24 mouse cellular contexts compared by ENCODE assay signal in the genomic region with DNA sequence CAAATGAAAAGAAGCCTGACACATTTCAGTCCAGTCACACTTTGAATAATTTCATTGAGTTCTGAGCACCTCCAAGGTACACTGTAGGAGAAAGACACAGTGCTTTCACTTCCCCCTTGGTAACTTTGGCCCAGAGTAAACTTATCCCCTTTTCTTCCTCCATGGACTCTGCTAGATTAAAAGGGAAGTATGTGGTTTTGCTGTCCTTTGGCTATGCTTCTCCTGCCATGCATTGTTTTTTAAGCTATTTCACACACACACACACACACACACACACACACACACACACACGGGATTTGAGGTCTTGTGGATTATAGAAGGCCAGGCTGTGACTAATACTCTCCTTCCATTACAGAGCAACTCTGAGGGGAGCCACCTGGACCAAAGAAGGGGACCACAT. TPM values are rescaled to one million over a fixed set of nuclear protein-coding genes. Genes with fewer than 3 reads are reported as not detected.
DNase-seq lines count a peak whose midpoint lies in the region; ATAC-seq and TF ChIP-seq lines count a peak whose summit lies in the region.
"Had no signal": no experiment of that assay in that cellular context is flagged by ENCODE, and none has a peak within 500 bp of the region (broad histone marks: within the 10 kb centered on the region; RNA-seq: fewer than 3 reads in every experiment).

No protein-coding gene starts in this region.

- ATAC-seq in liver, embryonic 12.5 days = no peak
- peak; percentile 75 for ATAC-seq in common myeloid progenitor, adult 5-6 weeks (replicated peaks; ENCODE audit: low read depth, poor library complexity, severe bottlenecking)
- ATAC-seq in neutrophil, adult 5-6 weeks (ENCODE audit: extremely low read depth, insufficient number of reproducible peaks, low FRiP score, poor library complexity, severe bottlenecking) = peak; percentile 36; the same call in 1 of the 2 replicates
- ATAC-seq: hindbrain, postnatal 0 days had no signal

- no peak for TF ChIP-seq CTCF in liver, adult 2 months (IDR thresholded peaks at IDR 0.05; ENCODE audit: low read depth, low read length)
- no peak for TF ChIP-seq CTCF in CH12.LX (conservative IDR thresholded peaks at IDR 0.05 in 1 of 2, IDR thresholded peaks at IDR 0.05 in 1 of 2; ENCODE audit: low read depth in 2 of 2, low read length in 2 of 2)

- in situ Hi-C loops in CH12.LX (cut with MboI; ENCODE audit: low pct_ligation_motif_present, low pct_unique_long_range_greater_than_20kb, low sequenced_read_pairs) = loop anchor here (10.0 to 25.0 kb wide), 2 partner anchors 337 to 894 kb away; a partner anchor contains a TSS

- H3K79me2 ChIP-seq in liver, adult 2 months (ENCODE audit: control insufficient read depth, insufficient read depth, low read length) = no peaks in the 10 kb centered on the region
- H3K79me2 ChIP-seq in CH12.LX (replicated peaks; ENCODE audit: control insufficient read depth, extremely low read depth, insufficient read depth, poor library complexity, severe bottlenecking) = no peaks in the 10 kb centered on the region

- WGBS in liver, adult 2 months = 72% methylated on average over 1 of the region's 1 CpGs
- 27% methylated on average over 1 of the region's 1 CpGs for WGBS in liver, embryonic 12.5 days (ENCODE audit: insufficient replicate concordance)

- H3K36me3 ChIP-seq in liver, adult 2 months (ENCODE audit: control insufficient read depth, insufficient read depth, low read length) = peaks cover 28% of the 10 kb centered on the region
- peaks cover 32% of the 10 kb centered on the region for H3K36me3 ChIP-seq in liver, embryonic 12.5 days
- peaks cover 18 to 28% of the 10 kb centered on the region in 2 experiments for H3K36me3 ChIP-seq in CH12.LX (replicated peaks in 1 of 2; ENCODE audit: control insufficient read depth in 1 of 2, insufficient read depth in 1 of 2, low read length in 1 of 2)

- no peaks in the 10 kb centered on the region for H3K4me1 ChIP-seq in liver, adult 2 months (ENCODE audit: control insufficient read depth, insufficient read depth, low read length)
- no peaks in the 10 kb centered on the region for H3K4me1 ChIP-seq in liver, embryonic 12.5 days
- peaks cover 4 to 21% of the 10 kb centered on the region in 2 experiments; a peak in 3 of 4 replicates for H3K4me1 ChIP-seq in CH12.LX (ENCODE audit: control insufficient read depth in 1 of 2, insufficient read depth in 2 of 2)
- H3K4me1 ChIP-seq: forebrain, embryonic 10.5 days; limb, embryonic 12.5 days had no signal

- no peak overlapping the region for H3K4me2 ChIP-seq in liver, embryonic 12.5 days
- H3K4me2 ChIP-seq in CH12.LX (ENCODE audit: insufficient read depth, low read depth, poor library complexity, severe bottlenecking) = 0 out of 2 replicates have a peak overlapping the region, but pooled peaks have one; percentile 4
- H3K4me2 ChIP-seq: heart, embryonic 11.5 days; limb, embryonic 12.5 days had no signal

- peak; percentile 30 for DNase-seq in liver, adult 2 months (ENCODE audit: extremely low read depth, low read depth, low spot score)
- DNase-seq in CH12.LX (ENCODE audit: extremely low read depth) = peak; percentile 63
- no peak for DNase-seq in right cerebral cortex, adult 2 months (ENCODE audit: low spot score in 2 of 2)
- no peak for DNase-seq in layer of hippocampus, postnatal 10 days (ENCODE audit: low spot score in 2 of 2)
- DNase-seq: adrenal gland, postnatal 10 days; cerebellum, adult 11-12 months; gastrocnemius, adult 2 months; heart, postnatal 36 days; kidney, adult 11 months; right cerebral cortex, postnatal 4 days had no signal

- no peak for TF ChIP-seq POLR2A in liver, adult 2 months (IDR thresholded peaks at IDR 0.05; ENCODE audit: extremely low read depth, insufficient read depth, low read length)
- TF ChIP-seq POLR2A in CH12.LX (IDR thresholded peaks at IDR 0.05; ENCODE audit: low read depth, low read length) = no peak

- no peak overlapping the region for H3K27ac ChIP-seq in liver, adult 2 months (replicated peaks; ENCODE audit: insufficient read depth, low read depth, low read length)
- H3K27ac ChIP-seq in liver, embryonic 12.5 days = no peak overlapping the region
- H3K27ac ChIP-seq in CH12.LX (ENCODE audit: insufficient read depth, low read depth) = no peak overlapping the region
- H3K27ac ChIP-seq: forebrain, embryonic 10.5 days; gastrocnemius, adult 2 months; hindbrain, postnatal 0 days; kidney, postnatal 0 days; layer of hippocampus, adult 2 months; limb, embryonic 12.5 days had no signal

- H3K27me3 ChIP-seq in liver, adult 2 months (ENCODE audit: control insufficient read depth, insufficient read depth, low read length) = no peaks in the 10 kb centered on the region
- no peaks in the 10 kb centered on the region for H3K27me3 ChIP-seq in liver, embryonic 12.5 days (replicated peaks)
- no peaks in the 10 kb centered on the region for H3K27me3 ChIP-seq in CH12.LX (replicated peaks)
- H3K27me3 ChIP-seq: limb, embryonic 12.5 days had no signal

- TF ChIP-seq EP300 in CH12.LX (IDR thresholded peaks at IDR 0.05; ENCODE audit: low read length) = peak; percentile 91

- TF ChIP-seq RAD21 in CH12.LX (IDR thresholded peaks at IDR 0.05; ENCODE audit: low read depth, low read length) = no peak

- peaks cover 5% of the 10 kb centered on the region for H3K9me3 ChIP-seq in liver, embryonic 12.5 days (replicated peaks)
- peaks cover 5% of the 10 kb centered on the region for H3K9me3 ChIP-seq in CH12.LX (replicated peaks; ENCODE audit: low read length)

- H3K9ac ChIP-seq in liver, adult 2 months (ENCODE audit: low read depth, low read length) = no peak overlapping the region
- no peak overlapping the region for H3K9ac ChIP-seq in liver, embryonic 12.5 days
- H3K9ac ChIP-seq in CH12.LX (ENCODE audit: insufficient read depth, low read depth) = no peak overlapping the region
- H3K9ac ChIP-seq: limb, embryonic 12.5 days had no signal

- no peak overlapping the region for H3K4me3 ChIP-seq in liver, adult 2 months (ENCODE audit: insufficient read depth, low read depth, low read length)
- H3K4me3 ChIP-seq in liver, embryonic 12.5 days = no peak overlapping the region
- H3K4me3 ChIP-seq in CH12.LX (replicated peaks in 1 of 3; ENCODE audit: low read depth in 2 of 3, low read length in 2 of 3, poor library complexity in 1 of 3) = no peak overlapping the region
- H3K4me3 ChIP-seq: forebrain, embryonic 10.5 days; gastrocnemius, adult 2 months; layer of hippocampus, adult 2 months; limb, embryonic 12.5 days had no signal

- dilution Hi-C loops in CH12.LX (cut with MboI; ENCODE audit: extremely low pct_ligation_motif_present, extremely low pct_unique_long_range_greater_than_20kb, low sequenced_read_pairs) = no loop called here

TF ChIP-seq in CH12.LX, 34 proteins besides CTCF, POLR2A, EP300 and RAD21 (continues in another document):
- TF ChIP-seq MAX (IDR thresholded peaks at IDR 0.05; ENCODE audit: low read length) (0 out of 2 replicates have a peak, but pooled peaks have one; percentile 30), ELF1 (IDR thresholded peaks at IDR 0.05; ENCODE audit: low read depth, low read length) (0 out of 2 replicates have a peak, but pooled peaks have one; percentile 23), MEF2A (IDR thresholded peaks at IDR 0.05; ENCODE audit: borderline replicate concordance, low read depth, low read length) (no peak), KAT2A (IDR thresholded peaks at IDR 0.05; ENCODE audit: insufficient replicate concordance, low read length) (no peak), BHLHE40 (IDR thresholded peaks at IDR 0.05; ENCODE audit: low read depth, low read length) (peak; percentile 68), IRF4 (IDR thresholded peaks at IDR 0.05; ENCODE audit: low read depth, low read length) (peak; percentile 90), PAX5 (IDR thresholded peaks at IDR 0.05; ENCODE audit: low read length) (no peak)

RNA-seq across cellular contexts. Expression of a gene that starts 3.3 kb away (rescaled TPM):
- 1.5 and 3.0 TPM in 2 replicates for total RNA-seq in liver, adult 2 months (2014; rRNA removed)
- 1.3 TPM in 2 replicates for polyA plus RNA-seq in liver, adult 2 months (2012; rRNA removed)
- 1.0 and 1.2 TPM in 2 replicates for polyA plus RNA-seq in liver, embryonic 12.5 days (2016; fragmentation: Nextera tagmentation; extraction: Ambion mirVana)
- 0.08 and 0.34 TPM in 2 replicates for total RNA-seq in CH12.LX (2012; rRNA removed)
- total RNA-seq in CH12.LX (2014; rRNA removed) = not detected in 2 replicates
- polyA plus RNA-seq in CH12.LX (2012; ENCODE audit: insufficient read length, low read depth) = not detected in 2 replicates
- total RNA-seq in common myeloid progenitor, adult 5-6 weeks (2017) = 1.4 and 1.9 TPM in 2 replicates
- total RNA-seq in neutrophil, adult 5-6 weeks (2017) = 1.7 TPM in 1 of 2 replicates, not detected in the other
- 10 to 100 TPM; 13.0 to 15.3 TPM for total RNA-seq in layer of hippocampus, postnatal 10 days (2021)

RNA-seq across cellular contexts. Expression of a gene that starts 19.3 kb away (rescaled TPM):
- total RNA-seq in liver, adult 2 months (2014; rRNA removed) = 35.8 and 37.5 TPM in 2 replicates
- polyA plus RNA-seq in liver, adult 2 months (2012; rRNA removed) = 19.6 and 23.2 TPM in 2 replicates
- polyA plus RNA-seq in liver, embryonic 12.5 days (2016; fragmentation: Nextera tagmentation; extraction: Ambion mirVana) = 18.4 and 18.9 TPM in 2 replicates
- 12.1 and 13.2 TPM in 2 replicates for total RNA-seq in CH12.LX (2012; rRNA removed)
- total RNA-seq in CH12.LX (2014; rRNA removed) = 14.4 and 14.5 TPM in 2 replicates
- 10.6 and 10.7 TPM in 2 replicates for polyA plus RNA-seq in CH12.LX (2012; ENCODE audit: insufficient read length, low read depth)
- 30.1 and 44.2 TPM in 2 replicates for total RNA-seq in common myeloid progenitor, adult 5-6 weeks (2017)
- 47.1 and 55.0 TPM in 2 replicates for total RNA-seq in neutrophil, adult 5-6 weeks (2017)
- total RNA-seq in layer of hippocampus, postnatal 10 days (2021) = 100 to 1,000 TPM; 168 to 170 TPM

RNA-seq across cellular contexts. Expression of a gene that starts 34.3 kb away (rescaled TPM):
- 1.1 and 1.4 TPM in 2 replicates for total RNA-seq in liver, adult 2 months (2014; rRNA removed)
- polyA plus RNA-seq in liver, adult 2 months (2012; rRNA removed) = 0.33 TPM in 1 of 2 replicates, not detected in the other
- 0.07 TPM in 1 of 2 replicates, not detected in the other for polyA plus RNA-seq in liver, embryonic 12.5 days (2016; fragmentation: Nextera tagmentation; extraction: Ambion mirVana)
- not detected in 2 replicates for total RNA-seq in CH12.LX (2012; rRNA removed)
- total RNA-seq in CH12.LX (2014; rRNA removed) = not detected in 2 replicates
- not detected in 2 replicates for polyA plus RNA-seq in CH12.LX (2012; ENCODE audit: insufficient read length, low read depth)
- total RNA-seq in common myeloid progenitor, adult 5-6 weeks (2017) = 0.29 TPM in 1 of 2 replicates, not detected in the other
- 0.25 TPM in 1 of 2 replicates, not detected in the other for total RNA-seq in neutrophil, adult 5-6 weeks (2017)
- total RNA-seq in layer of hippocampus, postnatal 10 days (2021) = 1 to 10 TPM; 1.6 to 2.6 TPM
- polyA plus RNA-seq: forebrain, embryonic 10.5 days; G1E had no signal

RNA-seq across cellular contexts. Expression of a gene that starts 56.0 kb away (rescaled TPM):
- total RNA-seq in liver, adult 2 months (2014; rRNA removed) = not detected in 2 replicates
- polyA plus RNA-seq in liver, adult 2 months (2012; rRNA removed) = not detected in 2 replicates
- not detected in 2 replicates for polyA plus RNA-seq in liver, embryonic 12.5 days (2016; fragmentation: Nextera tagmentation; extraction: Ambion mirVana)
- total RNA-seq in CH12.LX (2012; rRNA removed) = not detected in 2 replicates
- 0.03 TPM in 1 of 2 replicates, not detected in the other for total RNA-seq in CH12.LX (2014; rRNA removed)
- polyA plus RNA-seq in CH12.LX (2012; ENCODE audit: insufficient read length, low read depth) = not detected in 2 replicates
- not detected in 2 replicates for total RNA-seq in common myeloid progenitor, adult 5-6 weeks (2017)
- total RNA-seq in neutrophil, adult 5-6 weeks (2017) = not detected in 2 replicates
- total RNA-seq in layer of hippocampus, postnatal 10 days (2021) = under 1 TPM; 0.11 to 0.21 TPM
- total RNA-seq: heart, postnatal 36 days; hindbrain, postnatal 0 days had no signal
- polyA plus RNA-seq: embryonic facial prominence, embryonic 14.5 days; forebrain, embryonic 10.5 days; G1E; heart, embryonic 11.5 days; hindbrain, postnatal 0 days; kidney, postnatal 0 days; limb, embryonic 12.5 days; liver, embryonic 16.5 days; neural tube, embryonic 14.5 days; testis, adult 2 months had no signal

Comparison
In these comparisons a context has a peak if more than half of its experiments do, and no peak if none do; other contexts are left out.
1. DNase-seq: peak in liver, adult 2 months (single experiment) and CH12.LX (single experiment); none in right cerebral cortex, adult 2 months (0 of 2) and layer of hippocampus, postnatal 10 days (0 of 2).